In genomic region chr5:122050017-122050831, GRCm38 (mm10) we compare ENCODE assay signal across 8 mouse cellular contexts. TPM values are rescaled to one million over a fixed set of nuclear protein-coding genes. Genes with fewer than 3 reads are reported as not detected.
DNase-seq lines count a peak whose midpoint lies in the region; ATAC-seq and TF ChIP-seq lines count a peak whose summit lies in the region.

Gene Cux2 (minus strand): TSS chr5:122050102.

- H3K79me2 ChIP-seq in CH12.LX (replicated peaks; ENCODE audit: control insufficient read depth, extremely low read depth, insufficient read depth, poor library complexity, severe bottlenecking): no peaks in the 10 kb centered on the region

- peak within 1 kb of the TSS; percentile 73 for H3K4me2 ChIP-seq in CH12.LX (ENCODE audit: insufficient read depth, low read depth, poor library complexity, severe bottlenecking)
- peak within 1 kb of the TSS; percentile 84 for H3K4me2 ChIP-seq in forebrain, embryonic 14.5 days (ENCODE audit: low read length)
- peak within 1 kb of the TSS; percentile 59 for H3K4me2 ChIP-seq in liver, embryonic 16.5 days (ENCODE audit: low read depth, low read length)
- H3K4me2 ChIP-seq in neural tube, embryonic 12.5 days (replicated peaks): peak within 1 kb of the TSS; percentile 88
- peak within 1 kb of the TSS; percentile 85 for H3K4me2 ChIP-seq in stomach, postnatal 0 days (replicated peaks; ENCODE audit: low read depth)

- TF ChIP-seq RAD21 in CH12.LX (IDR thresholded peaks at IDR 0.05; ENCODE audit: low read depth, low read length): peak; percentile 19

- 1% methylated on average over 71 of the region's 90 CpGs for WGBS in forebrain, embryonic 14.5 days
- under 1% methylated on average over 82 of the region's 90 CpGs for WGBS in liver, embryonic 16.5 days (ENCODE audit: insufficient replicate concordance)
- under 1% methylated on average over 90 of the region's 90 CpGs for WGBS in neural tube, embryonic 12.5 days
- WGBS in stomach, postnatal 0 days: under 1% methylated on average over 71 of the region's 90 CpGs

- TF ChIP-seq CTCF in CH12.LX (conservative IDR thresholded peaks at IDR 0.05 in 1 of 2, IDR thresholded peaks at IDR 0.05 in 1 of 2; ENCODE audit: low read depth in 2 of 2, low read length in 2 of 2): peak; percentile 14 to 77; a peak in 2 of 4 replicates
- TF ChIP-seq CTCF in stomach, postnatal 0 days (IDR thresholded peaks at IDR 0.05; ENCODE audit: low read depth): peak; percentile 67

- no peaks in the 10 kb centered on the region for H3K36me3 ChIP-seq in CH12.LX (replicated peaks in 1 of 2; ENCODE audit: control insufficient read depth in 1 of 2, insufficient read depth in 1 of 2, low read length in 1 of 2)
- H3K36me3 ChIP-seq in forebrain, embryonic 14.5 days (ENCODE audit: control insufficient read depth, insufficient read depth, low read length): no peaks in the 10 kb centered on the region
- H3K36me3 ChIP-seq in liver, embryonic 16.5 days (ENCODE audit: control insufficient read depth, insufficient read depth): no peaks in the 10 kb centered on the region
- H3K36me3 ChIP-seq in neural tube, embryonic 12.5 days: no peaks in the 10 kb centered on the region
- no peaks in the 10 kb centered on the region for H3K36me3 ChIP-seq in stomach, postnatal 0 days (ENCODE audit: control insufficient read depth, insufficient read depth, low read length)

- peaks cover 95% of the 10 kb centered on the region for H3K27me3 ChIP-seq in CH12.LX (replicated peaks)
- H3K27me3 ChIP-seq in forebrain, embryonic 14.5 days (replicated peaks; ENCODE audit: control insufficient read depth, insufficient read depth, low read length): no peaks in the 10 kb centered on the region
- peaks cover 55% of the 10 kb centered on the region for H3K27me3 ChIP-seq in liver, embryonic 16.5 days (ENCODE audit: control insufficient read depth, insufficient read depth, low read depth, low read length)
- 0 out of 2 replicates have a peak, but pooled peaks cover 13% of the 10 kb centered on the region for H3K27me3 ChIP-seq in neural tube, embryonic 12.5 days (replicated peaks)
- H3K27me3 ChIP-seq in stomach, postnatal 0 days (ENCODE audit: control insufficient read depth, insufficient read depth, low read length): peaks cover 3% of the 10 kb centered on the region; the same call in 1 of the 2 replicates

- peak within 1 kb of the TSS; percentile 23 to 71 (median 35) for H3K4me3 ChIP-seq in CH12.LX (replicated peaks in 1 of 3; ENCODE audit: low read depth in 2 of 3, low read length in 2 of 3, poor library complexity in 1 of 3)
- H3K4me3 ChIP-seq in forebrain, embryonic 14.5 days (ENCODE audit: low read depth, low read length): peak within 1 kb of the TSS; percentile 78
- H3K4me3 ChIP-seq in liver, embryonic 16.5 days (ENCODE audit: low read depth, low read length): peak within 1 kb of the TSS; percentile 65
- H3K4me3 ChIP-seq in neural tube, embryonic 12.5 days: peak within 1 kb of the TSS; percentile 86
- H3K4me3 ChIP-seq in stomach, postnatal 0 days (ENCODE audit: low read depth, low read length): peak within 1 kb of the TSS; percentile 79

- in situ Hi-C loops in CH12.LX (cut with MboI; ENCODE audit: low pct_ligation_motif_present, low pct_unique_long_range_greater_than_20kb, low sequenced_read_pairs): no loop called here

- no peak for TF ChIP-seq POLR2A in CH12.LX (IDR thresholded peaks at IDR 0.05; ENCODE audit: low read depth, low read length)

- peak; percentile 8 for DNase-seq in CH12.LX (ENCODE audit: extremely low read depth)
- peak; percentile 90 for DNase-seq in forebrain, embryonic 14.5 days (ENCODE audit: low spot score)
- peak; percentile 77 to 78 for DNase-seq in heart, postnatal 10 days
- peak; percentile 80 to 88 for DNase-seq in kidney, postnatal 4 days
- peak; percentile 75 for DNase-seq in stomach, postnatal 0 days (ENCODE audit: low spot score)

- intact Hi-C loops in heart, postnatal 10 days (cut with DNase I): loop anchor here (1.0 kb wide), 1 partner anchor 39 kb away; no protein-coding TSS in a partner anchor

- dilution Hi-C loops in CH12.LX (cut with MboI; ENCODE audit: extremely low pct_ligation_motif_present, extremely low pct_unique_long_range_greater_than_20kb, low sequenced_read_pairs): no loop called here

- TF ChIP-seq EP300 in CH12.LX (IDR thresholded peaks at IDR 0.05; ENCODE audit: low read length): no peak
- TF ChIP-seq EP300 in stomach, postnatal 0 days (optimal IDR thresholded peaks at IDR 0.05): no peak

- peaks cover 5% of the 10 kb centered on the region in 2 experiments; a peak in 1 of 4 replicates for H3K4me1 ChIP-seq in CH12.LX (ENCODE audit: control insufficient read depth in 1 of 2, insufficient read depth in 2 of 2)
- H3K4me1 ChIP-seq in forebrain, embryonic 14.5 days (ENCODE audit: control insufficient read depth, insufficient read depth, low read length): peaks cover 45% of the 10 kb centered on the region
- peaks cover 2% of the 10 kb centered on the region; the same call in 1 of the 2 replicates for H3K4me1 ChIP-seq in liver, embryonic 16.5 days (ENCODE audit: control insufficient read depth, low read depth, low read length)
- H3K4me1 ChIP-seq in neural tube, embryonic 12.5 days: peaks cover 55% of the 10 kb centered on the region
- H3K4me1 ChIP-seq in stomach, postnatal 0 days (replicated peaks; ENCODE audit: control insufficient read depth, insufficient read depth): no peaks in the 10 kb centered on the region; the same call in 1 of the 2 replicates

- no peak within 1 kb of the TSS for H3K27ac ChIP-seq in CH12.LX (ENCODE audit: insufficient read depth, low read depth)
- H3K27ac ChIP-seq in forebrain, embryonic 14.5 days (ENCODE audit: low read depth, low read length): peak within 1 kb of the TSS; percentile 92
- no peak within 1 kb of the TSS for H3K27ac ChIP-seq in liver, embryonic 16.5 days (ENCODE audit: low read length)
- peak within 1 kb of the TSS; percentile 91 for H3K27ac ChIP-seq in neural tube, embryonic 12.5 days
- no peak within 1 kb of the TSS for H3K27ac ChIP-seq in stomach, postnatal 0 days (replicated peaks)

- no peaks in the 10 kb centered on the region for H3K9me3 ChIP-seq in CH12.LX (replicated peaks; ENCODE audit: low read length)
- no peaks in the 10 kb centered on the region for H3K9me3 ChIP-seq in forebrain, embryonic 14.5 days (replicated peaks; ENCODE audit: control insufficient read depth, low read length)
- no peaks in the 10 kb centered on the region for H3K9me3 ChIP-seq in liver, embryonic 16.5 days (replicated peaks; ENCODE audit: control insufficient read depth, low read length)
- no peaks in the 10 kb centered on the region for H3K9me3 ChIP-seq in neural tube, embryonic 12.5 days
- no peaks in the 10 kb centered on the region for H3K9me3 ChIP-seq in stomach, postnatal 0 days (ENCODE audit: control insufficient read depth, low read length)

- peak within 1 kb of the TSS; percentile 26; the same call in 1 of the 2 replicates for H3K9ac ChIP-seq in CH12.LX (ENCODE audit: insufficient read depth, low read depth)
- peak within 1 kb of the TSS; percentile 82 for H3K9ac ChIP-seq in forebrain, embryonic 14.5 days (ENCODE audit: low read length)
- peak within 1 kb of the TSS; percentile 18; the same call in 1 of the 2 replicates for H3K9ac ChIP-seq in liver, embryonic 16.5 days (ENCODE audit: low read depth, low read length)
- peak within 1 kb of the TSS; percentile 89 for H3K9ac ChIP-seq in neural tube, embryonic 12.5 days
- peak within 1 kb of the TSS; percentile 68 for H3K9ac ChIP-seq in stomach, postnatal 0 days (ENCODE audit: low read length)

- ATAC-seq in cerebellum, adult (ENCODE audit: insufficient number of reproducible peaks, low FRiP score, low TSS enrichment): peak; percentile 39; the same call in 1 of the 2 replicates
- ATAC-seq in forebrain, embryonic 14.5 days: peak; percentile 72
- peak; percentile 69 for ATAC-seq in liver, embryonic 16.5 days (ENCODE audit: low read depth)
- peak; percentile 73 for ATAC-seq in neural tube, embryonic 12.5 days (ENCODE audit: low FRiP score, low read depth)
- peak; percentile 82 for ATAC-seq in stomach, postnatal 0 days (ENCODE audit: low FRiP score, low TSS enrichment)

TF ChIP-seq in CH12.LX, 34 proteins besides CTCF, POLR2A, EP300 and RAD21:
- TF ChIP-seq MAX (IDR thresholded peaks at IDR 0.05; ENCODE audit: low read length) (peak; percentile 3; the same call in 1 of the 2 replicates), SMC3 (IDR thresholded peaks at IDR 0.05; ENCODE audit: low read depth, low read length) (peak; percentile 35), MXI1 (IDR thresholded peaks at IDR 0.05; ENCODE audit: low read depth, low read length) (0 out of 2 replicates have a peak, but pooled peaks have one; percentile 32), TCF12 (IDR thresholded peaks at IDR 0.05; ENCODE audit: low read depth, low read length) (no peak), HCFC1 (IDR thresholded peaks at IDR 0.05; ENCODE audit: low read depth, low read length) (no peak; the same call in 1 of the 2 replicates)

RNA-seq across cellular contexts. Expression of gene Cux2, which starts in this region (rescaled TPM):
- total RNA-seq in CH12.LX (2012; rRNA removed) (0.17 TPM in 1 of 2 replicates, not detected in the other), CH12.LX (2014; rRNA removed) (not detected in 2 replicates)
- not detected in 2 replicates for polyA plus RNA-seq in CH12.LX (2012; ENCODE audit: insufficient read length, low read depth)
- 16.7 and 30.0 TPM in 2 replicates for polyA plus RNA-seq in forebrain, embryonic 14.5 days (2014; fragmentation: Nextera tagmentation; extraction: Ambion mirVana)
- 10 to 100 TPM; 13.1 to 17.5 TPM for total RNA-seq in heart, postnatal 10 days (2021)
- polyA plus RNA-seq in liver, embryonic 16.5 days (2015; fragmentation: Nextera tagmentation; extraction: Ambion mirVana): 1.4 and 3.1 TPM in 2 replicates
- 24.2 and 25.0 TPM in 2 replicates for polyA plus RNA-seq in neural tube, embryonic 12.5 days (2016; fragmentation: Nextera tagmentation; extraction: Ambion mirVana)
- polyA plus RNA-seq in stomach, postnatal 0 days (2015; fragmentation: Nextera tagmentation; extraction: Ambion mirVana): 1.2 and 1.5 TPM in 2 replicates

Comparison
In these comparisons a context has a peak if more than half of its experiments do, and no peak if none do; other contexts are left out.
1. RNA of gene Cux2 (total RNA-seq): 13.1 to 17.5 TPM in heart, postnatal 10 days; 0.17 TPM in CH12.LX; every median in the first group is over 10 times any median in the second.
2. Peak in DNase-seq, H3K4me3 ChIP-seq, H3K9ac ChIP-seq and H3K4me2 ChIP-seq in CH12.LX; RNA of the gene not detected or under 1 TPM.
3. DNase-seq: peak in every context shown above with its lines; median percentile 90 in forebrain, embryonic 14.5 days; 84 in kidney, postnatal 4 days; 78 in heart, postnatal 10 days; 75 in stomach, postnatal 0 days; 8 in CH12.LX.
4. H3K27ac ChIP-seq: peak in forebrain, embryonic 14.5 days (single experiment) and neural tube, embryonic 12.5 days (single experiment); none in CH12.LX (single experiment), liver, embryonic 16.5 days (single experiment) and stomach, postnatal 0 days (single experiment).
5. H3K4me3 ChIP-seq: peak in every context shown above with its lines; median percentile 86 in neural tube, embryonic 12.5 days; 79 in stomach, postnatal 0 days; 78 in forebrain, embryonic 14.5 days; 65 in liver, embryonic 16.5 days; 35 in CH12.LX.
6. H3K9ac ChIP-seq: peak in every context shown above with its lines; median percentile 89 in neural tube, embryonic 12.5 days; 82 in forebrain, embryonic 14.5 days; 68 in stomach, postnatal 0 days; 26 in CH12.LX; 18 in liver, embryonic 16.5 days.
7. Peak in every context shown above with its lines, with median percentiles within 50 percentile points of each other: H3K4me2 ChIP-seq and ATAC-seq.